Mouse (Mus musculus): ENCODE data around the gene Camta2.
A peak's percentile ranks its signal among the peaks of the same experiment; 100 is the strongest.

Gene Camta2

DNA sequence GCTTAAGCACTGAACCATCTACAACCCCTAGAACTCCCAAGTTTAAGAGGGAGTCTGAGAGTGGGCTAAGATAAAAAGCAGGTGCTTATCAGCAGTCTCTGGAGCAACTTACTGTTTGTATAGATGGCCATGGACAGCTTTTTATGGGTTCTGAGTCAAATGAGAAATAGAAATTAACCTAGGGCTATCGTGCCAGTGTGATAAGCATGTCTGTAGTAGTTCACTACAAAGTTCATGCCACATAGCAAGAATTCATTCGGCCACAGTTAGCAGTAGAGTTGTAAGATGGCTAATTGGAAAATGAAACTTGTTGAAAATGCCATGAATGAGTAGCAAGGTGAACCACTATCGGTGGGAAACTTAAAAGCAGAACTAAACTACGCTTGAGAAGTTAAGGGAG is 39.4 kb downstream of the Camta2 start:
- DNase-seq (ENCODE audit: low spot score in 2 of 2): no peak

DNA sequence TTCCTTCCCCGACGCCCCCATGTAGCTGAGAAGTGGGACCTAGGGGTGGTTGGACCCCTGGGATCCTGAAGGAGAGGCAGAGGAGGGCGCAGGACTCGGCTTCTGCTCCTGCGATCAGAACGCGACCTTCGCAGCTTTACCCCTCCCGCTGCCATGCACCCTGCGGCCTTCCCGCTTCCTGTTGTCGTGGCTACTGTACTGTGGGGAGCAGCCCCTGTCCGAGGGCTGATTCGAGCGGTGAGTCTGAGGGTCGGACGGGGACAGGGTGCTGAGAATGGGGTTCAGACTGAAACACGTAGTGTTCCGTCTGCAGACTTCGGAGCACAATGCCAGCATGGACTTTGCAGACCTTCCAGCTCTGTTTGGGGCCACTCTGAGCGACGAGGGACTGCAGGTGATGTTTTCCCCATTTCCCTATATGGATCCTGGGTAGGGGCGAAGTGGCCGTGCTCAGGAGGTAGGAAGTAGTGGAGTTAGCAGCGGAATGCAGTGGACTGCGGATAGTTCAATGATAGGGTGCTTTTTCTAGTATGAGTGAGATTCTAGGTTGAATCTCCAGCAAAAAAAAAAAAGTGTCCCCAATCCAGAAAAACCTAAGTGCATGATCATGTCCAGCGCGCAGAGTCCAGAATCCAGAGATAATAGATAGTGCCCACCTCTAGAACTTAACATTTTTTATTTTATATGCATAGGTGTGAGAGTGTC is 40.0 kb downstream of the Camta2 start:
- DNase-seq (ENCODE audit: low spot score in 2 of 2): peak; percentile 57 to 63

- peak; percentile 97 to 98 for DNase-seq (ENCODE audit: low spot score in 2 of 2)
These were observed 40.9 kb downstream of the Camta2 start, which contains the start of the genes Rnf167 and Slc25a11 for GRCm38 (mm10) chr11:70646691-70647650. Gene Rnf167 (plus strand): TSS chr11:70647235. Gene Slc25a11 (minus strand): TSS chr11:70647479.

DNA sequence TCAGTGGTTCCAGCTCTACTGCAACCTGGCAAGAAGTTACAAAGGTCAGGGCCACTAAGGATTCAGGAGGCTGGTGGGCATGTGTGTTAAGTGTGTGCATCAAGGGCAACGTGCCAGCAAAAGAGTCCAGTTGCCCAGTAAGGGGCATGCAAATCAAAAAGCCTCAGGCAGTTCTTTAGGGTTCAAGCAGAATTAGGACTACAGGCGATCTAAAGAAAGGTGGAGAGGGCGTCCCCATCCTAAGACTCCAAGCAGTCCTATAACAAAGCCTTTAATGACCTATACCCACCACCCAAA is 41.7 kb downstream of the Camta2 start:
- no peak for DNase-seq (ENCODE audit: low spot score in 2 of 2)

DNA sequence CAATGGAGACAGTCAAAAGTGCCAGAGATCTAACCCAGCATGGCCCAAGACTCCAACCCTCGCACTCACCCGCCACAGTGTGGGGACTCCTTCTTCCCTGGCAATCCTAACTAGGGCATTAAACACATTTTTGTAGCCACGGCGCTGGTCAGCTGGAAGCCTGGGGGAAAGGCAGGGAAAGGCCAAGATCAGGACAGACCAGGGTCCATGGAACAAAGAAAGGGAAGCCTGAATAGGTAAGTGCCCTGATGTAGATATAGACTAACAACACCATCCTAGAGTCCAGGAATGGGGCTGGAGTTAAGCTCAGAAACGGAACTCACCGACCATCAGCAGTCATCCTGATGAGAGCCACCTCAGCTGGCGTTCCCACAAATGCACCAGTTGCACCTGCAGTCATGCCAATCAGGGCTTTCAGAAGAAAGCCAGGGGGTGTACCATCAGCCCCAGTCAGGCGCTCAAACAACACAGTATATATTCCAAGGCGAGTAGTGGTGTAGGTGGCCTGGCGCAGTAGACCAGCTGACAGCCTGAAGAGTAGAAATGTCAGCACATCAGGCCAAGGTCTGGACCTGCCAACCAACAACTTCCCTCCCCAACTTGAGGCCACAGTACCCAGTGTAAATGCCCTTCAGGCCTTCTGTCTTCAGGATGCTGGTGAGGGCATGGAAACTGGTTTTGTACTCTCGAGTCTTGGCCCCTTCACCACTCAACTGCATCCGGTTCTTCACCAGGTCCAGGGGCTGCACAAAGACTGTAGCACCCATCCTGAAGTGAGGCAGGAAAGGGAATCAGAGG is 42.2 kb downstream of the Camta2 start:
- DNase-seq (ENCODE audit: low spot score in 2 of 2): no peak

GRCm38 (mm10) chr11:70644564-70645103 is 43.3 kb downstream of the Camta2 start:
- DNase-seq (ENCODE audit: low spot score in 2 of 2): no peak

- no peak for DNase-seq (ENCODE audit: low spot score in 2 of 2)
These were observed 44.9 kb downstream of the Camta2 start for GRCm38 (mm10) chr11:70643051-70643450.

DNA sequence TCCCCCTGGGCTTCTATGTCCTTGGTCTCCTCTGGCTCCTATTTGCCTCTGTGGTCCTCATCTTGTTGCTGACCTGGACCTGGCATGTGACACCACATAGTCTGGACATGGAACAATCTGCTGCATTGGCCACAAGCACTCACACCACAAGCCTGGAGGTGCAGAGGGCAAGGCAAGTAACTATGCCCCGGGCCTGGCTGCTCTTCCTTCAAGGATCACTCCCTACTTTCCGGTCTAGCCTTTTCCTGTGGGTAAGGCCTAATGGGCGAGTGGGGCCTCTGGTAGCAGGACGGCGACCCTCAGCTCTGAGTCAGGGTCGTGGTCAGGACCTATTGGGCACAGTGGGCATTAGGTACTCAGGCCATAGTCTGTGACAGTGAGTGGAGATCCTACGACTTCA is 46.7 kb downstream of the Camta2 start:
- DNase-seq (ENCODE audit: low spot score in 2 of 2): no peak

DNA sequence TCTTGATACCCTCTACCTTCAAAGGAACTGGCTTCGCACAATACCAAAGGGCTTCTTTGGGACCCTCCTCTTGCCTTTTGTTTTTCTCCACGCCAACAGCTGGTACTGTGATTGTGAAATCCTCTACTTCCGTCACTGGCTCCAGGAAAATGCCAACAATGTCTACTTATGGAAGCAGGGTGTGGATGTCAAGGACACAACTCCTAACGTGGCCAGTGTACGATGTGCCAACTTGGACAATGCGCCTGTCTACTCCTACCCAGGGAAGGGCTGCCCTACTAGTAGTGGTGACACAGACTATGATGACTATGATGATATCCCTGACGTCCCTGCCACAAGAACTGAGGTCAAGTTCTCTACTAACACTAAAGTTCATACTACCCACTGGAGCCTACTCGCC is 47.9 kb downstream of the Camta2 start:
- no peak for DNase-seq (ENCODE audit: low spot score in 2 of 2)

- no peak for DNase-seq (ENCODE audit: low spot score in 2 of 2)
These were observed 49.1 kb downstream of the Camta2 start, which contains the start of gene Gp1ba for GRCm38 (mm10) chr11:70638714-70639278. Gene Gp1ba (plus strand): TSS chr11:70639122.

GRCm38 (mm10) chr11:70638293-70638692 is 49.6 kb downstream of the Camta2 start:
- DNase-seq (ENCODE audit: low spot score in 2 of 2): no peak

GRCm38 (mm10) chr11:70637764-70638163 is 50.1 kb downstream of the Camta2 start:
- DNase-seq (ENCODE audit: low spot score in 2 of 2): no peak

GRCm38 (mm10) chr11:70635601-70636000 is 52.3 kb downstream of the Camta2 start:
- no peak for DNase-seq (ENCODE audit: low spot score in 2 of 2)

- DNase-seq (ENCODE audit: low spot score in 2 of 2): no peak
These were observed 57.8 kb downstream of the Camta2 start for GRCm38 (mm10) chr11:70630129-70630528.

GRCm38 (mm10) chr11:70629557-70629956 is 58.3 kb downstream of the Camta2 start:
- peak in 1 of 2 experiments; percentile 50 for DNase-seq (ENCODE audit: low spot score in 2 of 2)

- no peak for DNase-seq (ENCODE audit: low spot score in 2 of 2)
These were observed 59.5 kb downstream of the Camta2 start for GRCm38 (mm10) chr11:70628431-70628830.

DNA sequence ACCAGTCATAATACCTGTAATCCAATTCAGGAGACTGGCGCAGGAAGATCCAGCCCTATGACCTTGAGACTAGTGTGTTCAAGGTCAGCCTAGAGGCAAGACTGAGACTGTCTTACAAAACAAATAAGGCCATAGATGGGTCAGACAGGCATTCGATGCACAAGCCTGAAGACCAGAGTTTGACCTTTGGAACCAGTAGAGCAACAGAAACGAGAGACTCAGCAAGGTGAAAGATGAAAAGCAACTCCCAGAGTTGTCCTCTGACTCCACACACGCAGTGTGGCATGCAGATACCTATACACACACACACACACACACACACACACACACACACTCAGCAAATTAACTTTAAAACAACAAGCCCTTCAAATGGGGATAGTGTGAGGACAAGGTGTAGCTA is 61.0 kb downstream of the Camta2 start:
- DNase-seq (ENCODE audit: low spot score in 2 of 2): no peak

- DNase-seq (ENCODE audit: low spot score in 2 of 2): peak in 1 of 2 experiments; percentile 73
These were observed 62.4 kb downstream of the Camta2 start for GRCm38 (mm10) chr11:70625473-70625872.

DNA sequence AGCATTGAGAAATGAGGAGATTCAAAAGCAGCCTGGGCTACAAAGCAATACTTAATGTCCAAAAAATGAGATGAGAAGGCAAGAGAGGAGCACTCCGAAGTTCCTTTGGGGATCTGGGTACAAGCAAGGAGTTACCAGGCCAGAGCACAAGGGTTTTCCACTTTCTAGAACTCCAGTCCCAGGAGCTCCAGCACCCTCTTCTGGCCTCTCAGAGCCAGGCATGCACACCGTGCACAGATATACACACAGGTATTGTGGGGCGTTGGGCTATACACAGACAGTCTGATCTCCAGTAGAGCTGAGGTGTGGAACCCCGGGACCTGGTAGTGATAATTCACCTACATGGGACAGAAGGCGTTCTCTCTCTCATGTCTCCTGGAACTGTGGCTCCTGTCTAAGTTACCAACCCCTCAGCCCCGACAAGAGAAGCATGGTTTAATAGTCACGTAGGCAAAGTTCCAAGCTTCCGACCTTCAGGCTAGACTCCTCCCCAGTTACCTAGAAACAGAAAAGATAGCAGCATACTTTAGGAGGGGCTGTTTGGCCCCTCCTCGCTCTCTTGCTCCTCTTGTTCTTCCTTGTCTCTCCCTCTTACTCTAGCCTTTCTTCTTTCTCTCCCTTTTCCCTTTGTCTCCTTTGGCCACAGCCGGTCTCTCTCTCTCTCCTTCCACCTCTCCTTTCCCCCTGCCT is 64.7 kb downstream of the Camta2 start:
- DNase-seq (ENCODE audit: low spot score in 2 of 2): no peak

DNA sequence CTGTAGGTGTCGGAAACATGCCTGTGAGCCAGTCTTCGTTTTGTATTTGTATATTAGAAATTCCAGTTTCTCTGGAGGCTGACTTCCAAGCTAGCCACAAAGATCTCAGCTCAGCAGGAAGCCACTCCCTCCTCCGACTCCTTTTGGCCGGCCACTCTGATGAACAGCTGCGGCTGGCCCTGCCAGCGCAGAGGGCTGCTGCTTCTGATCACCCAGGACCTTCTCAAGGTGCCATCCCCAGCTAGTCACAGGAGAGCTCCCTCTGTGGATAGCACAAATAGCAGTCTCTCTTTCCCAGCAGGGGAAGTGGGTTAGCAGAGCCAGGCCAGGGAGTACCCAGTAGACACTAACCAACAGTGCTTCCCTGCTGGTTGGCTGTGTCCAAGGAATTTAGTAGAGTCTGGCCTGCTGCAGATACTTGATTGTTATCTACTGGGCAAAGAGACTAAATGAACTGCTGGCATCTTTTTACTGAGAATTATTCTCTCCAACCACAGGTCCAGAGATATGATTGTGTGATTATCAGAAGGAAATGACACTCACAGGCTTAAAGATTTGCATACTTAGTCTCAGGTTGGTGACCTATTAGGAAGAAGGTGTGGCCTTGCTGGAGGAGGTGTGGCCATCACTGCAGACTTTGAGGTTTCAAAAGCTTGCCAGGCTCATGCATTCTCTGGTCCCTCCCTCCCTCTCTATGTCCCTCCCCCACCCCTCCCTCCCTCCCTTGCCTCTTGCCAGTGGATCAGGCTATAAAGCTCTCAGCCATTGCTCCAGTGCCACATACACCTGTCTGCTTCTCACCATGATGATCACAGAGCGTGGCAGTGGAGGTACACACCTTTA is 65.7 kb downstream of the Camta2 start:
- no peak for DNase-seq (ENCODE audit: low spot score in 2 of 2)

All from thymus, postnatal 10 days (tissue).